In genomic region chr10:117530859-117531602, GRCm38 (mm10) we compare ENCODE assay signal across 20 mouse cellular contexts.
DNase-seq lines count a peak whose midpoint lies in the region; ATAC-seq and TF ChIP-seq lines count a peak whose summit lies in the region.
"Had no signal": no experiment of that assay in that cellular context is flagged by ENCODE, and none has a peak within 500 bp of the region (broad histone marks: within the 10 kb centered on the region; RNA-seq: fewer than 3 reads in every experiment).

No protein-coding gene starts in this region.

- no peak for TF ChIP-seq CTCF in midbrain, postnatal 0 days (IDR thresholded peaks at IDR 0.05)

- H3K27ac ChIP-seq in midbrain, postnatal 0 days (ENCODE audit: low read depth, low read length): no peak overlapping the region
- no peak overlapping the region for H3K27ac ChIP-seq in embryonic facial prominence, embryonic 10.5 days (replicated peaks)
- H3K27ac ChIP-seq: embryonic facial prominence, embryonic 15.5 days; forebrain, embryonic 10.5 days; forebrain, embryonic 15.5 days; heart, embryonic 10.5 days; hindbrain, embryonic 12.5 days; intestine, embryonic 15.5 days had no signal

- no peaks in the 10 kb centered on the region for H3K36me3 ChIP-seq in splenic B cell, adult 2 months (ENCODE audit: control insufficient read depth, insufficient read depth, low read length, poor library complexity, severe bottlenecking)
- no peaks in the 10 kb centered on the region for H3K36me3 ChIP-seq in midbrain, postnatal 0 days (ENCODE audit: insufficient read depth, low read length)
- H3K36me3 ChIP-seq in embryonic facial prominence, embryonic 10.5 days (replicated peaks): no peaks in the 10 kb centered on the region
- H3K36me3 ChIP-seq: embryonic facial prominence, embryonic 15.5 days; forebrain, embryonic 10.5 days; forebrain, embryonic 15.5 days; heart, embryonic 10.5 days; hindbrain, embryonic 12.5 days; intestine, embryonic 15.5 days had no signal

- H3K4me1 ChIP-seq in midbrain, postnatal 0 days (ENCODE audit: insufficient read depth, low read length): no peaks in the 10 kb centered on the region
- H3K4me1 ChIP-seq in embryonic facial prominence, embryonic 10.5 days: peaks cover 16% of the 10 kb centered on the region
- H3K4me1 ChIP-seq: forebrain, embryonic 15.5 days; heart, embryonic 10.5 days; intestine, embryonic 15.5 days had no signal

- DNase-seq in 416B (ENCODE audit: low read depth): peak; percentile 39
- peak; percentile 90 for DNase-seq in induced T-regulatory cell, adult 2 months (ENCODE audit: low read depth)
- peak; percentile 45 for DNase-seq in splenic B cell, adult 2 months (ENCODE audit: low read depth, low spot score)
- no peak for DNase-seq in midbrain, postnatal 0 days (ENCODE audit: low spot score)
- no peak for DNase-seq in embryonic facial prominence, embryonic 10.5 days (ENCODE audit: low spot score)
- no peak for DNase-seq in spleen, postnatal 14 days (ENCODE audit: low spot score in 2 of 2)
- DNase-seq: adrenal gland, postnatal 14 days; cerebellum, adult 18-20 months; cerebellum, adult 9-11 months; heart, postnatal 10 days; heart, postnatal 4 days had no signal

- peak; percentile 94 for ATAC-seq in CD4-positive, CD25-positive, alpha-beta regulatory T cell, adult 4 months
- ATAC-seq in midbrain, postnatal 0 days (ENCODE audit: low FRiP score): no peak
- ATAC-seq: forebrain, embryonic 15.5 days; hindbrain, embryonic 16.5 days; intestine, embryonic 15.5 days had no signal

- no peaks in the 10 kb centered on the region for H3K9me3 ChIP-seq in midbrain, postnatal 0 days (ENCODE audit: low read length)
- no peaks in the 10 kb centered on the region for H3K9me3 ChIP-seq in embryonic facial prominence, embryonic 10.5 days
- H3K9me3 ChIP-seq: embryonic facial prominence, embryonic 15.5 days; forebrain, embryonic 10.5 days; forebrain, embryonic 15.5 days; heart, embryonic 10.5 days; hindbrain, embryonic 12.5 days; intestine, embryonic 15.5 days had no signal

- H3K4me3 ChIP-seq in midbrain, postnatal 0 days (ENCODE audit: low read depth, low read length): no peak overlapping the region
- no peak overlapping the region for H3K4me3 ChIP-seq in embryonic facial prominence, embryonic 10.5 days
- H3K4me3 ChIP-seq: embryonic facial prominence, embryonic 15.5 days; erythroblast, embryonic 14.5 days; forebrain, embryonic 10.5 days; forebrain, embryonic 15.5 days; heart, embryonic 10.5 days; hindbrain, embryonic 12.5 days; intestine, embryonic 15.5 days had no signal

- no peaks in the 10 kb centered on the region for H3K27me3 ChIP-seq in splenic B cell, adult 2 months (ENCODE audit: control insufficient read depth, insufficient read depth, low read length, poor library complexity, severe bottlenecking)
- no peaks in the 10 kb centered on the region for H3K27me3 ChIP-seq in midbrain, postnatal 0 days (ENCODE audit: insufficient read depth, low read length)
- no peaks in the 10 kb centered on the region for H3K27me3 ChIP-seq in embryonic facial prominence, embryonic 10.5 days (replicated peaks; ENCODE audit: low read depth, poor library complexity, severe bottlenecking)
- H3K27me3 ChIP-seq: embryonic facial prominence, embryonic 15.5 days; forebrain, embryonic 15.5 days; hindbrain, embryonic 12.5 days; intestine, embryonic 15.5 days had no signal

- H3K4me2 ChIP-seq in midbrain, postnatal 0 days (ENCODE audit: low read depth, low read length, poor library complexity, severe bottlenecking): no peak overlapping the region
- H3K4me2 ChIP-seq: embryonic facial prominence, embryonic 15.5 days; forebrain, embryonic 15.5 days; hindbrain, embryonic 12.5 days; intestine, embryonic 15.5 days had no signal

- WGBS in midbrain, postnatal 0 days: 82% methylated on average over 10 of the region's 10 CpGs
- 87% methylated on average over 10 of the region's 10 CpGs for WGBS in embryonic facial prominence, embryonic 10.5 days

- no peak overlapping the region for H3K9ac ChIP-seq in midbrain, postnatal 0 days (replicated peaks; ENCODE audit: low read length, poor library complexity, severe bottlenecking)
- H3K9ac ChIP-seq: embryonic facial prominence, embryonic 15.5 days; forebrain, embryonic 15.5 days; hindbrain, embryonic 12.5 days; intestine, embryonic 15.5 days had no signal

Comparison
In these comparisons a context has a peak if more than half of its experiments do, and no peak if none do; other contexts are left out.
1. DNase-seq: peak in 416B (single experiment), induced T-regulatory cell, adult 2 months (single experiment) and splenic B cell, adult 2 months (single experiment); none in midbrain, postnatal 0 days (single experiment), embryonic facial prominence, embryonic 10.5 days (single experiment) and spleen, postnatal 14 days (0 of 2).